Mouse (Mus musculus) thymus, adult 2 months (tissue): Measurements from ENCODE around the gene Pde1c.

Experiments
- CTCF ChIP-seq: fragments of 200-500 bp; IDR thresholded peaks from 2 replicates; pipeline ENCODE4 v1.5.1; 2012; ENCODE audit warnings: mild to moderate bottlenecking, control low read depth, low read length, moderate library complexity, borderline replicate concordance; ENCODE audit not compliant: control insufficient read depth, poor library complexity, insufficient read depth; ENCODE audit errors: extremely low read depth
- POLR2A ChIP-seq: fragments of 200-500 bp; IDR thresholded peaks from 2 replicates; pipeline ENCODE4 v1.6.1; 2012; ENCODE audit warnings: mild to moderate bottlenecking, low read length, control low read depth, moderate library complexity; ENCODE audit not compliant: control insufficient read depth, poor library complexity, insufficient read depth; ENCODE audit errors: extremely low read depth

DNA sequence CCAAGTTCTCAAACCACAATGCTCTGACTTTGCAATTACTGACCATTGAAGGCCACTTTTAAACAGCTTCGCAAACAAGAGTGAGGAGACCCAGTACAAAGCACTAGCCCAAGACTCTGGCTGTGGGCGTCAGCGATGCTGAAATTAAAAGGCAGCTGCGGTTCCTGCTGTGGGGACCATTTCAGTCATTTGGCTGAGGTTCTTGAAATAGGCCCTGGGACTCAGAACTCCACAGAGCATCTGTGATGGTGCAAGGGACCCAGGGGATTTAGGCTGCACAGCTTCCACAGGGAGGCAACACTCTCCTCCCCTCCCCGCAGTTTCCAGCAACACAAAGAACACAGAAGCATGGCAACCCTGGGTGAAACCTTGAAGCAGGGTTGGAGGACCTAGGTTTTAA lies 194.7 kb downstream of the Pde1c start:
- no peak for TF ChIP-seq CTCF
- TF ChIP-seq POLR2A, result no peak
